Mouse (Mus musculus) adrenal gland, adult 18-20 months (tissue): Measurements from ENCODE around the gene Tbrg1. TPM values are rescaled to one million over a fixed set of nuclear protein-coding genes. Genes with fewer than 3 reads are reported as not detected.
A peak's percentile ranks its signal among the peaks of the same experiment; 100 is the strongest.

Source experiments
- DNase-seq, 2 experiments: peaks; one replicate each; pipeline ENCODE4 v3.0.0; 2021 to 2022; ENCODE audit warnings: low spot score in 2 of 2
- total RNA-seq, 2 experiments: library from RNA; stranded (reverse); gene quantifications; 1 replicate in 1 of 2; 2 replicates in 1 of 2; pipeline ENCODE4 v1.2.3; 2021

Tbrg1 gene
- total RNA-seq, 2 experiments from 2014 or later, result 68.4 to 76.1 TPM

DNA sequence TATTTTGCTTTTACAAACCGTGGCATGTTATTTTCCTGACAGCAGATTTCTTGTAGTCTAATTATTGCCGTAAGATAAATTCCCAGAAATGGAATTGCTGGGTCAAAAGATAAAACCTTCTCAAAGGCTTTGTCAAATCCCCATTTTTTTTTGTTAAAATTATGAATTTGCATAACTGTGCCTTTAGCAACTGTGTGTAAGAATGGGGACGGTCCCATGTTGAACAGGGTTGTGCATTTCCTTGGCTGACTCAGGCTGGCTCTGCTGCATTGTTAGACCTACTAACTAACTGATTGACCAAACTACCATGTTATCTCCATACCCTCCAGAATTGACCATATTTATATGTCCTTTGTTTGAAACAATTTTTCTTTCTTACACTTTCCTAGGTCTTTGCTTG, 22.8 kb downstream of the Tbrg1 start:
- no peak for DNase-seq

DNA sequence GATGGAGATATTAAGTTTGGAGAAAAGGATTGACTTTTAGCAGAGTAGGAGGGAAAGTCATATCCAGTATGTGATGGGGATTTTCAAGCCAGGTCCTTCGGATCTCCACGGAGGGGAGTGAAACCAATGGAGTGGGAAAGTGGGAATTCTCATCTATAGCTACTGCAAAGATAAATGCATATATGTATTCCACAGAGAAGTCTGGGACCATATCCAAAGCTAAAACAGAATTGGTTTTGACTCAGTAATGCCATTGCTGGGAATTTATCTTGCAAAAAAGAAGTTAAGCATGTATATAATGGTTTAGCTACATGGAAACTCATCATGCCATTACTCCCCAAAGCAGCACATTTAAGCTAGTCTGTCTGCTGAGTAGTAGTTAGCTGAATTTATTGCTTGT, 24.8 kb downstream of the Tbrg1 start:
- no peak for DNase-seq

DNA sequence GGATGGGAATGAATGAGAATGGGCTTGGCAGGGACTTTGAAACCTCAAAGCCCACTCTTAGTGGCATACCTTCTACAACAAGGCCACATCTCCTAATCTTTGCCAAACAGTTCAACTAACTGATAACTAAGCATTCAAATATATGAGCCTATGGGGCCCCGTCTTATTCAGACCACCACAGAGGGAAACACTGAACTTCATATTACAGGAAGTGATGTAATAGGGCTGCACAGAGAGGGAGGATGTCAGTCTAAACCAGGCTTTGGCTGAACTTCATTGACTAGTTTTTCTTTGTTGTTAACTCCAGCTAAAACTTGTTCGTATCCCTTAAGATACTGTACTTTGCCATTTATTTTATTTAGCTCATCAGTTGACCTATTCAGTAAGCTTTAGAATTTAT, 27.2 kb downstream of the Tbrg1 start:
- no peak for DNase-seq

- no peak for DNase-seq
Observed at GRCm38 (mm10) chr9:37628581-37628980, 28.5 kb downstream of the Tbrg1 start.

DNA sequence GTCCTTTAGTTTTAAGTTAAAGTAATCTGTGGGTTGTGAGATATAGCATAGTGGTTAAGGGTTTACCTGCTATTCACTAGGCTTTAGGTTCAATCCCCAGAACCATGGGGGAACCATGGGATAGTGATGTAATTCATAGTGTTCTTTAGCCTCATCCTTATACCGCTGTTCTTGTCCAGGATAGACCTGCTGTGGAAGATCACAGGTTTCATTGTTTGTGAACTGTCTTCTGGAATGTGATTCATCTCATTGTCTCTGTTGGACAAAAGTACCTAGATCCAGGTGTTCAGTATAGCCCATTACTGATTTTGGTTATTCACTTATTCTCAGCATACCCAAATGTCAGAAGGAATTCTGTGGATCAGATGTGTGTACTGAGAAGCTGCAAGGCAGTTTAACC, 29.8 kb downstream of the Tbrg1 start:
- no peak for DNase-seq

GRCm38 (mm10) chr9:37626103-37626567, 31.0 kb downstream of the Tbrg1 start:
- DNase-seq, result no peak

DNA sequence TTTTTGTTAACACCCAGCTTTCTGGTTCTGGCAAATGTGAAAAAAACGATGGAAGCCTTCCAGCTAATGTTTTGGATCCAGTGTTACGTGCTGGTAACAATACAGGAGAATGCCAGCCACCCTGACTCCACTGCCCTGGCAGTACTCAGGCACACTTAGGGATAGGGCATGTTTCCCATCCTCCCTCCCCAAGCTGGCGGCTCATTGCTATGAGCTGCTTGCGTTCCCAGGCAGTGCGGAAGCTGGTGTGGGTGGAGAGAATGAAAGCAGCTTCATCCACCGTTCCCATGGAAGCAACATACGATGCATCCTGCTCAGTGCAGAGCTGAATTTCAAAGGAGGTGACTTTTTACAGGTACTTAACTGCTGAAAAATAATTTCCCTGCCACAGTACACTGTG, 31.5 kb downstream of the Tbrg1 start:
- no peak for DNase-seq

GRCm38 (mm10) chr9:37625129-37625528, 32.0 kb downstream of the Tbrg1 start:
- DNase-seq, result no peak

GRCm38 (mm10) chr9:37624502-37624901, 32.6 kb downstream of the Tbrg1 start:
- no peak for DNase-seq

GRCm38 (mm10) chr9:37623981-37624380, 33.1 kb downstream of the Tbrg1 start:
- DNase-seq, result no peak

DNA sequence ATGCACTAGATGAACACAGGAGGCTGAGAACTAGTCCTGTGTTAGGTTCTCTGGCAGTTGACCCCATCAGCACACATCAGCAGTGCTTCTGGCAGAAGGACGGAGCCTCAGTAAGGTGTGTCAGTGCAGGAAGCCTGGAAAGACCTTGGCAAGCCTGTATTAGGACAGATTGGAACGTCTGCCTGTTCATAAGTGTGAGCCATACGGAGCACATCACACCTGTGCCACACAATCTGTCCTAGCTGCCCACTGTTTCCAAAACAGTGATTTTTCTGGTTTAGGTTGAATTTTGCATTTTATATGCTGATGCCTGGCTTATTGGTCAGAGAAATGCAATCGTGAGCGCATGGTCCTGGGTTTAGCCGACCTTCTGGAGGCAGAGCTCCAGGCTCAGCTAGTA, 35.8 kb downstream of the Tbrg1 start:
- DNase-seq, result no peak

- DNase-seq, result no peak
Observed at GRCm38 (mm10) chr9:37616770-37617169, 40.3 kb downstream of the Tbrg1 start.

DNA sequence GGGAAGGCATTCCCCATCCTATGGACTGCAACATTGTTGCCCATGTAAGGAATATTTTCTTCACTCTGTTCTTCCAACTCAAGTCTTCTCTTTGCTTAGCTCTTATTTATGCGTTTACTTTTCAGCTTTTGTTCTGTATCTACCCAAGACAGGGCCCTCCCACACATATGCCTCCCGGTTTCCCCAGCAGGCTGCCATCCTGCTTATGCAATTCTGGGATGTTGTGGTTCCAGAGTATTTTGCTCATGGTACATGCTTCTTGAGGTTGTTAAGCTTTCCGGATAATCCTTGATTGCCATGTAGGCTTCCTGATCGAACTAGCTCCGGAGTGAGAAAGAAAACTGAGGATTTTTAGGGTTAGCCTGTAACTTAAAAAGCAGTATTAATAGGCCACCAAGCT, 41.9 kb downstream of the Tbrg1 start:
- DNase-seq, result no peak

GRCm38 (mm10) chr9:37614316-37614715, 42.8 kb downstream of the Tbrg1 start:
- no peak for DNase-seq

DNA sequence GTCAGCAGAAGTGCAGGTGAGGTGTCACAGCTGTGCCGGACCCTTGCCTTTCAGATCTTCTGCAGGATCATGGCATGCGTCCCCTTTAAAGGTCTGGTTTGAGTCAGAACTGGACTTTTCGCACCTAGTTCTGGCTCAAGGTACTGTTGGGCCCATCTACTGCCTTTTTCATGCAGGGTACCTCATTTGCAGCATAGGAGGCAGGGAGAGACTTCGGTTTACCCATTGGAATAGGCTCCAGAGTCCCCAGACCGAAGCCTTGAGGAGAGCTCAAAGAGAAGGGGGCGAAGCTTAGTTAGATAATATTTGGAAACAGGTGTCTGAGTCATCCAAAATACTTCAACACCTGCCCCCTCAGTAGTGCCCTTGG, 43.2 kb downstream of the Tbrg1 start:
- DNase-seq, result no peak

- peak; percentile 84 to 86 for DNase-seq
Observed at GRCm38 (mm10) chr9:37613182-37613910, 43.8 kb downstream of the Tbrg1 start, which contains the start of gene Spa17. Gene Spa17, minus strand, starts transcription at chr9:37613722.

DNA sequence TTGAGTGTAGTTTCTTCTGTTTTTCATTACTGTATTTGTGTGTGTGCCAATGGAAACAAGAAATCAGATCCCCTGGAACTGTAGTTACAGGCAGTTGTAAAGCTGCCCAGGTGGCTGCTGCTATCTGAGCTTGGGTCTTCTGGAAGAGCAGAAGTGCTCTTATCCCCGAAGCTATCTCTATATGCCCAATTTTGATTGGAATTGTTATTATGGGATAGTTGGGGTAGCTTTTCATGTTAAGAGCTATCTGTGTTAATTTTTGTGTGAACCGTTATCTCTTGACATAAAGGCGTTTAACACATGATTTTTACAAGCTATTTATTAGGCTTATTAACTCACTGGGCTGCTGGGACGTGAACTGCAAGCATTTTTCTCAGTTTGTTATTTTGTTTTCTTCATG, 47.6 kb downstream of the Tbrg1 start:
- DNase-seq, result no peak

DNA sequence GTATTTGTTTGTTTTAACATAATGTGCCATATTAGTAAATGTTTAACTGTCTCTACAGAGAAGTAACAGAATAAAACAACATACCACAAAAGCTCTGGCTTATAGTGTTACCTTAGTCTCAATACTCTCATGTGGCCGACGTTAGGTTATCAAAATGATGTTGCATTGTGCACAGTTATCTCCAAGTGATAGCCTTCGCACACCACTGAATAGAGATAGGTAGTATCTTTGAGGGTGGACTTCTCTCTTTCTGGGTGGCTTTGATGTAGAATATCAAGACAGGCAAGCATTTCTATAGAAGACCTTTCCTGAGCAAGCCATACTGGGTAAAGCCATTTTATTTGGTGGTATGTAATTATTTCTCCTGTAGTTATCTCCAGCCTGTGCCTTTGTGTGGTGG, 52.0 kb downstream of the Tbrg1 start:
- no peak for DNase-seq

DNA sequence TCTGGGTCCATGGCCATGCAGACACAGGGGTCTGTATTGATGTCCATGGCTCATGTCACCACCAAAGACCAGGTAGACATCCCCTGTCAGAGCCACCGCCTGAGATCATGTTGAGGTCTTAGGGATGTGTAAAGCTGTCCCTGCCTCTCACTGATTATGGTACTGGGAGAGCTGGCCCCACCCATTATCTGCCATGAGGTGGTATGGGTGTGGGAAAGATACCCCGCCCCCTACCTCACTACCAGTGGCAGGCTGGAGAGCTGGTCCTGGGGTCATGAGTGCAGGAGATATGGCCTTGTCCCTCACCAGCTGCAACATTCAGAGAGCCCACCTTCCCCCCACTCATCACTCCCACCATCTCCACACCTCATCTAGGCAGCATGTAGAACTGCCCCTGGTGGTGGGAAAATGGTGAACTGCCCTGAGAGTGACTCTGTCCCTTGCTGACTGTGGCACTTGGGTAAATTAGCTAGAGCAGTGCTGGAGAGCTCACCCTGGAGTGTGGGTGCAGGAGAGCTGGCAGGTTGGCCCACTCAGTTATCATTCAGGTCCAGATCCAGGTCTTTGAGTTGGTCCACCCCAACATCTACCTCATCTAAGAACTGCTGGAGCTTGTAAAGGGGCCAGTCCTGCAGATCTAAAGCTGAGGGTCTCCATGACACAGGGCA, 56.4 kb downstream of the Tbrg1 start:
- no peak for DNase-seq
